Mouse (Mus musculus) G1E (cell line): ENCODE measurements around the gene Acyp1.

Source experiments
- CTCF ChIP-seq: IDR thresholded peaks from 2 replicates; pipeline ENCODE4 v1.5.1; 2012; ENCODE audit warnings: low read depth, low read length, inconsistent platforms, mixed read lengths
- GATA1 ChIP-seq: IDR thresholded peaks from 2 replicates; pipeline ENCODE4 v1.6.1; 2012; ENCODE audit warnings: borderline replicate concordance, low read length, inconsistent platforms, mixed read lengths
- GATA2 ChIP-seq: IDR thresholded peaks from 2 replicates; pipeline ENCODE4 v1.6.1; 2012; ENCODE audit warnings: low read depth, low read length, inconsistent platforms, borderline replicate concordance
- POLR2AphosphoS5 ChIP-seq: IDR thresholded peaks from 2 replicates; pipeline ENCODE4 v1.6.1; 2012; ENCODE audit warnings: low read depth, low read length, inconsistent platforms; ENCODE audit not compliant: insufficient replicate concordance
- TAL1 ChIP-seq: conservative IDR thresholded peaks from 2 replicates; pipeline ENCODE4 v1.6.1; 2012; ENCODE audit warnings: low read depth, low read length, inconsistent platforms, mixed read lengths

DNA sequence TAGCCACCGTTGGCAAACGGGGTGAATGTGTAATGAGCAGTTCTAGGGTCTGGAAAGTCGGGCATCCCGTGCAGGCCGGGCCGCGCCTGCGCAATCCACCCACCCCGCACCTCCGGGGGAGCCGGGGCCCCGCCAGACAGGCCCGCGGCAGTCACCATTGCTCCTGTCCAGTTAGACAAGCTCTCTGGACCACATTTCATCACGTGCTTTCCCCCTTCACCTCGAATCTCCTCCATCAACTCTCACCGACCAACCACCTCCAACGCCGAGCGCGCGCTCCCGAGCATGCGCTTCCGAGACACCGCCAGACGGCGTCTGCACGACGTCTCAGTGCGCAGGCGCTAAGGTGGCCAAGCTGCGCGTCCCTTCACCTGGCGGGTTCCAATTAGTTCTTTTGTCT is 17.9 kb downstream of the Acyp1 start, which contains the start of gene Mlh3:
- TF ChIP-seq CTCF: no peak
- no peak for TF ChIP-seq GATA1
- no peak for TF ChIP-seq TAL1
- TF ChIP-seq POLR2AphosphoS5: no peak
- no peak for TF ChIP-seq GATA2
